ENCODE assay signal across 15 mouse cellular contexts in the genomic region with DNA sequence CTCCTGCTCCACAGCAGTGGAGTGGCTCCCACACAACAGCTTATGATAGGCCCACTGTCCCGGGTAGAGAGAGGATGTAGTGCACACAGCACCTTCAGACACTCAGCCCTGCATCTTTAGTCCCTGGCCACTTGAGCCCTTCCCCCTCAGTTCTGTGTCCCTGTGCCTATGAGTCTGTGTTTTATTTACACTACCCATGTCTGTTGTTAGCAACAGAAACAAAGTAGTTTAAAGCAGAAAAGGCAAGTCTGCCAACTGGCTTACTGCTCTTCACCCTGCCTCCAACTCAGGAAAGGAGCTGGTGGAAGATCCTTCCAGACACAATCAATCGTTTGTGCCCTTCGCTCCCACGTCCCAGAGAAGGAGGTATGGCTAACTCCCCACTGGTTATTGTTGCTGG.
DNase-seq lines count a peak whose midpoint lies in the region; ATAC-seq and TF ChIP-seq lines count a peak whose summit lies in the region.
"Had no signal": no experiment of that assay in that cellular context is flagged by ENCODE, and none has a peak within 500 bp of the region (broad histone marks: within the 10 kb centered on the region; RNA-seq: fewer than 3 reads in every experiment).

No protein-coding gene starts in this region.

- 31% methylated on average over 4 of the region's 4 CpGs for WGBS in heart, embryonic 13.5 days
- 32% methylated on average over 4 of the region's 4 CpGs for WGBS in heart, embryonic 15.5 days
- WGBS in intestine, postnatal 0 days: 26% methylated on average over 4 of the region's 4 CpGs
- WGBS in forebrain, embryonic 14.5 days: 66% methylated on average over 4 of the region's 4 CpGs

- H3K27me3 ChIP-seq in heart, embryonic 13.5 days (replicated peaks): no peaks in the 10 kb centered on the region
- H3K27me3 ChIP-seq in heart, embryonic 15.5 days: no peaks in the 10 kb centered on the region
- no peaks in the 10 kb centered on the region for H3K27me3 ChIP-seq in intestine, postnatal 0 days (replicated peaks; ENCODE audit: control insufficient read depth, insufficient read depth, low read length)
- no peaks in the 10 kb centered on the region for H3K27me3 ChIP-seq in forebrain, embryonic 14.5 days (replicated peaks; ENCODE audit: control insufficient read depth, insufficient read depth, low read length)

- no peak overlapping the region for H3K4me2 ChIP-seq in heart, embryonic 13.5 days
- H3K4me2 ChIP-seq in heart, embryonic 15.5 days: no peak overlapping the region
- no peak overlapping the region for H3K4me2 ChIP-seq in intestine, postnatal 0 days (replicated peaks; ENCODE audit: low read depth)
- H3K4me2 ChIP-seq in forebrain, embryonic 14.5 days (ENCODE audit: low read length): no peak overlapping the region

- 0 out of 2 replicates have a peak overlapping the region, but pooled peaks have one; percentile 33 for H3K9ac ChIP-seq in heart, embryonic 13.5 days
- no peak overlapping the region for H3K9ac ChIP-seq in heart, embryonic 15.5 days
- no peak overlapping the region for H3K9ac ChIP-seq in intestine, postnatal 0 days (ENCODE audit: low read depth, low read length)
- H3K9ac ChIP-seq in forebrain, embryonic 14.5 days (ENCODE audit: low read length): no peak overlapping the region

- no peaks in the 10 kb centered on the region for H3K36me3 ChIP-seq in heart, embryonic 13.5 days
- H3K36me3 ChIP-seq in heart, embryonic 15.5 days: no peaks in the 10 kb centered on the region
- H3K36me3 ChIP-seq in intestine, postnatal 0 days (ENCODE audit: control insufficient read depth, insufficient read depth): no peaks in the 10 kb centered on the region
- H3K36me3 ChIP-seq in forebrain, embryonic 14.5 days (ENCODE audit: control insufficient read depth, insufficient read depth, low read length): no peaks in the 10 kb centered on the region
- H3K36me3 ChIP-seq: G1E had no signal

- intact Hi-C loops in heart, postnatal 14 days (cut with DNase I): no loop called here

- no peak for DNase-seq in heart, postnatal 14 days
- DNase-seq in lung, postnatal 14 days: peak; percentile 36
- DNase-seq in left cerebral cortex, adult 11 months (ENCODE audit: low spot score): no peak
- no peak for DNase-seq in forebrain, embryonic 14.5 days (ENCODE audit: low spot score)
- DNase-seq in embryo, embryonic 10 days (ENCODE audit: low spot score): no peak
- DNase-seq: adrenal gland, postnatal 25 days; cerebellum, postnatal 14 days; layer of hippocampus, adult 9-11 months; right cerebral cortex, adult 18-20 months; thymus, adult 2 months had no signal

- H3K4me3 ChIP-seq in heart, embryonic 13.5 days: no peak overlapping the region
- no peak overlapping the region for H3K4me3 ChIP-seq in heart, embryonic 15.5 days
- no peak overlapping the region for H3K4me3 ChIP-seq in intestine, postnatal 0 days (ENCODE audit: low read depth, low read length)
- no peak overlapping the region for H3K4me3 ChIP-seq in forebrain, embryonic 14.5 days (ENCODE audit: low read depth, low read length)

- H3K4me1 ChIP-seq in heart, embryonic 13.5 days: peaks cover 69% of the 10 kb centered on the region
- H3K4me1 ChIP-seq in heart, embryonic 15.5 days (replicated peaks): peaks cover 45% of the 10 kb centered on the region
- peaks cover 5% of the 10 kb centered on the region; the same call in 1 of the 2 replicates for H3K4me1 ChIP-seq in intestine, postnatal 0 days (replicated peaks; ENCODE audit: control insufficient read depth, insufficient read depth, low read length)
- H3K4me1 ChIP-seq in forebrain, embryonic 14.5 days (ENCODE audit: control insufficient read depth, insufficient read depth, low read length): no peaks in the 10 kb centered on the region

- no peak for TF ChIP-seq CTCF in intestine, postnatal 0 days (IDR thresholded peaks at IDR 0.05; ENCODE audit: low read depth)

- no peaks in the 10 kb centered on the region for H3K9me3 ChIP-seq in heart, embryonic 13.5 days
- H3K9me3 ChIP-seq in heart, embryonic 15.5 days (replicated peaks): no peaks in the 10 kb centered on the region
- H3K9me3 ChIP-seq in intestine, postnatal 0 days (ENCODE audit: control insufficient read depth): no peaks in the 10 kb centered on the region
- H3K9me3 ChIP-seq in forebrain, embryonic 14.5 days (replicated peaks; ENCODE audit: control insufficient read depth, low read length): no peaks in the 10 kb centered on the region
- H3K9me3 ChIP-seq: G1E had no signal

- no peak for ATAC-seq in heart, embryonic 13.5 days (ENCODE audit: extremely low read depth, insufficient number of reproducible peaks, low FRiP score, low TSS enrichment)
- no peak; the same call in 1 of the 2 replicates for ATAC-seq in heart, embryonic 15.5 days (replicated peaks; ENCODE audit: insufficient number of reproducible peaks, insufficient read depth, low FRiP score, low read depth)
- ATAC-seq in intestine, postnatal 0 days: peak; percentile 37; the same call in 1 of the 2 replicates
- ATAC-seq in forebrain, embryonic 14.5 days: no peak

- peak overlapping the region; percentile 24; the same call in 1 of the 2 replicates for H3K27ac ChIP-seq in heart, embryonic 13.5 days (replicated peaks)
- peak overlapping the region; percentile 24; the same call in 1 of the 2 replicates for H3K27ac ChIP-seq in heart, embryonic 15.5 days
- peak overlapping the region; percentile 2; the same call in 1 of the 2 replicates for H3K27ac ChIP-seq in intestine, postnatal 0 days (ENCODE audit: low read depth, low read length)
- H3K27ac ChIP-seq in forebrain, embryonic 14.5 days (ENCODE audit: low read depth, low read length): no peak overlapping the region
- H3K27ac ChIP-seq: macrophage had no signal
